Mouse (Mus musculus) neural tube, embryonic 14.5 days (tissue): ENCODE data around the gene Rnf126. TPM values are rescaled to one million over a fixed set of nuclear protein-coding genes. Genes with fewer than 3 reads are reported as not detected.

ENCODE experiments used
- ATAC-seq: fragments of 200-750 bp; cut with Nextera tagmentation; 2 replicates; pipeline ENCODE4 v1.8.0; 2017; ENCODE audit warnings: low read depth, mild to moderate bottlenecking, moderate TSS enrichment, moderate library complexity
- H3K27ac ChIP-seq: fragments of 300-500 bp; sonication (generic); 2 replicates; pipeline ENCODE4 v1.5.1; 2014; ENCODE audit warnings: low read depth, mild to moderate bottlenecking, control low read depth, low read length, moderate library complexity, mixed read lengths
- H3K27me3 ChIP-seq: fragments of 300-500 bp; sonication (generic); 2 replicates; pipeline ENCODE4 v1.6.1; 2014; ENCODE audit warnings: low read length; ENCODE audit not compliant: control insufficient read depth, insufficient read depth
- H3K36me3 ChIP-seq: fragments of 300-500 bp; sonication (generic); 2 replicates; pipeline ENCODE4 v1.6.1; 2014; ENCODE audit warnings: low read length, mixed read lengths; ENCODE audit not compliant: control insufficient read depth, insufficient read depth
- H3K4me1 ChIP-seq: fragments of 300-500 bp; sonication (generic); 2 replicates; pipeline ENCODE4 v1.6.1; 2014; ENCODE audit warnings: low read length; ENCODE audit not compliant: control insufficient read depth, insufficient read depth
- H3K4me2 ChIP-seq: fragments of 300-500 bp; sonication (generic); 2 replicates; pipeline ENCODE4 v1.6.1; 2014; ENCODE audit warnings: mild to moderate bottlenecking, low read depth, low read length, control low read depth
- H3K4me3 ChIP-seq: fragments of 300-500 bp; sonication (generic); 2 replicates; pipeline ENCODE4 v1.5.1; 2014; ENCODE audit warnings: low read depth, low read length, control low read depth, mixed read lengths
- H3K9ac ChIP-seq: fragments of 300-500 bp; sonication (generic); replicated peaks from 2 replicates; pipeline ENCODE4 v1.6.1; 2014; ENCODE audit warnings: low read depth, mild to moderate bottlenecking, control low read depth, low read length, mixed read lengths
- H3K9me3 ChIP-seq: fragments of 300-500 bp; sonication (generic); 2 replicates; pipeline ENCODE4 v1.6.1; 2016; ENCODE audit warnings: low read length; ENCODE audit not compliant: control insufficient read depth
- WGBS: fragments of 180-500 bp; shearing (Covaris S2); extraction: QIAGEN DNeasy Blood & Tissue Kit; methylation state at CpG from one replicate; pipeline ENCODE4 v1.1.7; 2014; 5-methylcytosine and 5-hydroxymethylcytosine counted together
- polyA plus RNA-seq: library from polyadenylated mRNA; unstranded; fragments of >200 nt; fragmentation: Nextera tagmentation; extraction: Ambion mirVana; gene quantifications from 2 replicates; pipeline ENCODE4 v1.2.1, GENCODE M21; 2014

The Rnf126 gene
- polyA plus RNA-seq, 1 experiment from 2014 or later: 93.7 TPM

DNA sequence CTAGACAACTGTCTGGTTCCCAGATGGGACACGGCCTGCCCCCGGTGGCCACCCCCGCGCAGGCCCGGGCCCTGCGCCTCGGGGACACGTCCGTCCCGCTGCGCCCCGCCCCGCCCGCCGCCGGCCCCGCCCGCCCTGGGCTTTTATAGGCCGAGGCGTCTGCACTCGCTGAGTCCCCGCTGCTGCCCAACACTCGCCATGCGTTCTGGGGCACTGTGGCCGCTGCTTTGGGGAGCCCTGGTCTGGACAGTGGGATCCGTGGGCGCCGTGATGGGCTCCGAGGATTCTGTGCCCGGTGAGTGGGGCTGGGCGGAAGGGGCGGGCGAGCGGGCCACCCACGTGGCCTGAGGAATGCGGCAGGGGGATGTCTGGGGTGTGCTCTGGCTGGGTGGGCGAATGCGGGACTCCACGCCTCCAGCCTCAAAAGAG, 10.4 kb upstream of the Rnf126 start, which contains the start of gene Fstl3:
TSS of gene Fstl3 (plus strand) at position 170 of the 429 bp plus-strand sequence.
- no peak for ATAC-seq
- WGBS: under 1% methylated on average over 39 of the region's 39 CpGs
- H3K9ac ChIP-seq: 0 out of 2 replicates have a peak within 1 kb of the TSS, but pooled peaks have one; percentile 28

DNA sequence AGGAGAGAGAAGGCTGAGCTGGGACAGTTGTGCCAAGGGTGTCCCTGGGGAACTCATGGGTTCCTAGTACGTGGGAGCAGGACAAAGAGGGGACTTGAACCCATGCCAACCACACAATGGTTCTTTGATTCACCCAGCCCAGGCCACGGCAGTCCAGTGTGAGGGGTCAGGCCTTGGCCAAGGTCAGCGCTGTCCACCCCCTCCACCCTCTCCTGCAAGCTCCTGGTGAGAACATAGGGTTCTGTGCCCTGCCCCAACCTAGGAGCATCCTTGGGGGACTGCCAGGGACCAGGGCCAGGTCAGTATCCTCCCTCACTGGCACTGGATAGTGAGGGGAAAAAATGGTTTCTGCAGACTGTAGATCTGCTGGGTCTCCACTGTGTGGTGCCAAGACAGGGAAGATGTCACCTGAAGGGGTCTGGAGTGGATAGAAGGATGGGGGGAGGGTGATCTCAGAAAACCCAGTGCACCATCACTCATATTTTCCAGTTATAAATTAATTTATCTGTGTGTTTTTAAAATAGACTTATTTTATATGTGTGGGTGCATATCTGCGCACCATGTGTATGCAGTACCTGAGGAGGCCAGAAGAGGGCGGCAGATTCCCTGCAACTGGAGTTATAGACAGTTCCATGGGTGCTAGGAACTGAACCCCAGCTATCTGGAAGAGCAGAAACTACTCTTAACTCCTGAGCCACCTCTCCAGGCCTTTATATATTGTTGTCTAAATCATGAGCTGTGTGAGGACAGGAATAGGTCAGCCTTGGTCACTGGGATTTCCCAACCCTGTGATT, 7.9 kb upstream of the Rnf126 start:
- H3K4me1 ChIP-seq: peaks cover 3% of the 10 kb centered on the region; the same call in 1 of the 2 replicates
- no peak overlapping the region for H3K4me3 ChIP-seq
- ATAC-seq: no peak
- H3K9ac ChIP-seq: no peak overlapping the region
- H3K4me2 ChIP-seq: no peak overlapping the region
- H3K9me3 ChIP-seq: no peaks in the 10 kb centered on the region
- no peaks in the 10 kb centered on the region for H3K36me3 ChIP-seq
- H3K27me3 ChIP-seq: peaks cover 5% of the 10 kb centered on the region
- H3K27ac ChIP-seq: no peak overlapping the region
- 64% methylated on average over 5 of the region's 5 CpGs for WGBS

More for the DNA sequence above, 10.4 kb upstream of the Rnf126 start, which contains the start of gene Fstl3:
- Histone ChIP-seq H3K4me3 (peak within 1 kb of the TSS; percentile 15), H3K4me2 (peak within 1 kb of the TSS; percentile 38), H3K4me1 (peaks cover 3% of the 10 kb centered on the region; the same call in 1 of the 2 replicates), H3K36me3 (no peaks in the 10 kb centered on the region), H3K9me3 (no peaks in the 10 kb centered on the region), H3K27ac (no peak within 1 kb of the TSS), H3K27me3 (peaks cover 8% of the 10 kb centered on the region)

DNA sequence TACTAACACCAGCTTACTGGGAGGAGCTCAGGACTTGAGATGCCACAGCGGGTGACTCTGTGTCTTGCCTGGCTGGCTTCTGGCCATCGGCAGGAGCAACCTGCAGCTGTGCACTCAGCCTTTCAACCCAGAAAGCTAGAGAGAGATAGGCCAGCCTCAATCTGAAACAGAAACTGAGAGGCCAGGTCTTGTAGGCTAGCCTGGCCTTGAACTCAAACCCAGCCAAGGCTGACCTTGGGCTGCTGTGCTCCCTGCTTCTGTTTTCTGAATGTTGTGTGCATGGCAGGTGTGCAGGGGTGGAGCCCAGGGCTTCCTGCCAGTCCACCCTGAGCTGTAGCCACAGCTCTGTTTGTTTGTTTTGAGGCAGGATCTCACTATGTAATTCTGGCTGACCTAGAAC, 6.5 kb upstream of the Rnf126 start:
- H3K36me3 ChIP-seq: no peaks in the 10 kb centered on the region
- no peak for ATAC-seq
- peaks cover 5% of the 10 kb centered on the region; the same call in 1 of the 2 replicates for H3K27me3 ChIP-seq
- H3K9me3 ChIP-seq: no peaks in the 10 kb centered on the region
- WGBS: 100% methylated on average over 2 of the region's 2 CpGs
- H3K4me3 ChIP-seq: no peak overlapping the region
- no peak overlapping the region for H3K4me2 ChIP-seq
- H3K4me1 ChIP-seq: peaks cover 5% of the 10 kb centered on the region; the same call in 1 of the 2 replicates
- no peak overlapping the region for H3K27ac ChIP-seq
- H3K9ac ChIP-seq: no peak overlapping the region

DNA sequence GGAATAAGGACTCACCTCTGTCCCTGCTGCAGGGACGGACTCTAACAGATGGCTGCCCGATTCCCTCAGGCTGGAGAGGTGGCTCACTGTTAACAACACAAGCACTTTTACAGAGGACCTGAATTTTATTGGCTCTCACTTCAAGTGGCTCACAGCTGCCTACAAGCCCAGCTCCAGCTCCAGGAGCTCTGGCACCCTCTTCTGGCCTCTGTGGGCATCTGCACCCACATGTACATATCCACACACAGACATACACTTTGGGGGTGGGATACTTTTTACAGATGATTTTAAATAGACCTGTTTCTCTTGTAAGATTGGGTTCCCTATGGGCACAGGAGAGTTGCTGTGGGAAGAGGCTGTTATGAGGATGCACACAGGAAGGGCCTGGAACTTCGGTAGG, 5.6 kb upstream of the Rnf126 start:
- 89% methylated on average over 3 of the region's 3 CpGs for WGBS
- Histone ChIP-seq H3K9me3 (no peaks in the 10 kb centered on the region), H3K4me2 (no peak overlapping the region), H3K36me3 (no peaks in the 10 kb centered on the region), H3K4me1 (peaks cover 11% of the 10 kb centered on the region; the same call in 1 of the 2 replicates), H3K27me3 (peaks cover 5% of the 10 kb centered on the region; the same call in 1 of the 2 replicates), H3K9ac (no peak overlapping the region), H3K4me3 (no peak overlapping the region), H3K27ac (no peak overlapping the region)
- ATAC-seq: no peak

GRCm38 (mm10) chr10:79769329-79769728, 2.6 kb upstream of the Rnf126 start:
- H3K27me3 ChIP-seq: no peaks in the 10 kb centered on the region
- ATAC-seq: no peak

DNA sequence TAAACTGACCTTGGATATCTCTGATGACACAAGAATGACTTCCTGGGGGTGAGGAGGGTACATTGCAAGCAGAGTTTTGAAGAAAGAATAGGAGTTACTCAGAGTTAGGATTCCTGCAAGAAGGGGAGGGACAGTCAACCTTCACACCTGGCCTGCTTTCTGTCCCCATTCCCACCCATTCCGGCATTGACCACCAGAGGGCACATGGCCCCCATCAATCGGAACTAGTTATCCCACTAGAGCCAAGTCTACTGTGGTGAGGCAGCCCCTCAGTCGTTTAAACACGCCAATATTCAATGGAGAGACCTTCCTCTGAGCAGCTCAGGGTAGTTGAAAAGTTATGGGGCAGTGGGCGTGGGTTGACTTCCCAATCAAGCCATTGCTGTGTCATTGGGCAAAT, 1.6 kb upstream of the Rnf126 start:
- Histone ChIP-seq H3K9me3 (no peaks in the 10 kb centered on the region), H3K4me1 (peaks cover 17% of the 10 kb centered on the region), H3K4me2 (peak overlapping the region; percentile 55; the same call in 1 of the 2 replicates), H3K36me3 (no peaks in the 10 kb centered on the region), H3K9ac (no peak overlapping the region), H3K4me3 (no peak overlapping the region), H3K27ac (no peak overlapping the region), H3K27me3 (no peaks in the 10 kb centered on the region)
- ATAC-seq: no peak
- WGBS: 1% methylated on average over 5 of the region's 5 CpGs

More at GRCm38 (mm10) chr10:79769329-79769728, 2.6 kb upstream of the Rnf126 start:
- Histone ChIP-seq H3K4me1 (peaks cover 17% of the 10 kb centered on the region), H3K9ac (no peak overlapping the region), H3K36me3 (no peaks in the 10 kb centered on the region), H3K27ac (no peak overlapping the region), H3K4me2 (no peak overlapping the region), H3K4me3 (no peak overlapping the region), H3K9me3 (no peaks in the 10 kb centered on the region)
- 34% methylated on average over 4 of the region's 4 CpGs for WGBS

DNA sequence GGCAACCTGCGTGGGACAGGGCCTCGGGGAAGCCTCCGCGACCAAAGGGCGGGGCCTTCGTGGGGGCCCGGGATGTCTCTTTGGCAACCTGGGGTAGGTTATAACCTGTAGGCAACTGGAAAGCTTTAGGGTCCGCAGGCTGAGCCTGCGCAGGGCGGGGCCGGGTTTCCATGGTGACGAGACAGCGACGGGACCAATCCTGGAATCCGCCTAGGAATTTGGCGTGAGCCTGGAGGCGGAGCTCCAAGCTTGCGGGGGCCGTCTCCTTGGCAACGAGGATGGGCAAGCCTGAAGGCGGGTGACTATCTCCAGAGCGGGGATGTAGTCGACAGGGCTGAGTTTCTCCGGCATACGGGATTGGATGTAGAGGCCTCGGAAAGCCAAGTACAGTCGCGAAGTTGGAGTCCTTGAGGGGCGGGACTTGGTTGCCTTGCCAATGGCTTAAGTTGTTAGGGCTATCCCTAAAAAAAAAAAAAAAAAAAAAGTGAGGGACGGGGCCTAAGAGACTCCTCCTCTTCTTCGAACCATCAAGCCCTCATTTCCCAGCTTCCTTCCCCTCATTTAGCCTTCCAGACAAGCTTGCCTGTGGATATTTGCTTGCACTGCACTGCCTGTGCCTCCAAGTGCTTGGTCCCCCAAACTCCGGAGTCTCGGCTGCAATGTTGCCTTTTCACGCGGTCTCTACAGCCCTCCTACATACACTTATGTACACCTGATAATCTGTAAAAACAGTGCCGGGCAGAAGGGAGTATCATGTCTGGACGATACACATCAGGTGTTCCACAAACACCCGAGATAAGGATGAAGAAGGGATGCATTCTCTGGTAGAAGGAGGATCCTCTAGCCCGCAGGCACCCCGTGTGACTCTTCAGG, 856 bp upstream of the Rnf126 start:
- H3K4me3 ChIP-seq: peak overlapping the region; percentile 89
- H3K9me3 ChIP-seq: no peaks in the 10 kb centered on the region
- peak; percentile 85 for ATAC-seq
- H3K27me3 ChIP-seq: no peaks in the 10 kb centered on the region
- H3K4me1 ChIP-seq: peaks cover 17% of the 10 kb centered on the region
- peak overlapping the region; percentile 55 for H3K4me2 ChIP-seq
- WGBS: 11% methylated on average over 39 of the region's 40 CpGs
- H3K9ac ChIP-seq: peak overlapping the region; percentile 85
- H3K36me3 ChIP-seq: no peaks in the 10 kb centered on the region
- peak overlapping the region; percentile 88 for H3K27ac ChIP-seq

DNA sequence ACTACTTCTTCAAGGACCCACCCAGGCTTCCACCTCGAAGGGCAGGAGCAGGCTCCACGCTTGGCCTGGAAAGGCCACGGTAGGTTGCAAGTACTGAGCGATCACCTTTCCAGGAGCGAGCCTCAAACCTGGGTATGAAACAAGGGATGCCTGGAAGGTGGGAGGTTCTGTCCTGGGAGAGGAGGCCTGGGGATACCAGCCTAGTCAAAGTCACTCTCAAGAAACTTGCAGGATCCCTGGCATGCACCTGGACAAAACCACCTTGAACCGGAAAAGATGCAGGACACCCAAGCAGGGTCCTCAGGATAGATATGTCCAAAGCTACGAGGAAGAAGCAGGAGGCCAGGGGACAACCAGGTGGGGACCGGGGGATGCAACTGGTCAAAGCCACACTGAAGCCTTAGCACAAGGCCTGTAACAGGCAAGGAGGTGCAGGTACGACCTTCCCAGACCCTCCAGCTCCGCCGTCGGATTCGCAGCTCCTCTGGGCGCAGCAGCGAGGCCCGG, 698 bp downstream of the Rnf126 start:
- peak overlapping the region; percentile 55 for H3K4me2 ChIP-seq
- peak overlapping the region; percentile 89 for H3K4me3 ChIP-seq
- H3K9ac ChIP-seq: peak overlapping the region; percentile 85
- ATAC-seq: no peak
- no peaks in the 10 kb centered on the region for H3K9me3 ChIP-seq
- peaks cover 17% of the 10 kb centered on the region for H3K4me1 ChIP-seq
- peak overlapping the region; percentile 88 for H3K27ac ChIP-seq
- peaks cover 12% of the 10 kb centered on the region for H3K36me3 ChIP-seq
- WGBS: 10% methylated on average over 14 of the region's 16 CpGs
- H3K27me3 ChIP-seq: no peaks in the 10 kb centered on the region
